22 mouse cellular contexts compared by ENCODE assay signal in the genomic region with DNA sequence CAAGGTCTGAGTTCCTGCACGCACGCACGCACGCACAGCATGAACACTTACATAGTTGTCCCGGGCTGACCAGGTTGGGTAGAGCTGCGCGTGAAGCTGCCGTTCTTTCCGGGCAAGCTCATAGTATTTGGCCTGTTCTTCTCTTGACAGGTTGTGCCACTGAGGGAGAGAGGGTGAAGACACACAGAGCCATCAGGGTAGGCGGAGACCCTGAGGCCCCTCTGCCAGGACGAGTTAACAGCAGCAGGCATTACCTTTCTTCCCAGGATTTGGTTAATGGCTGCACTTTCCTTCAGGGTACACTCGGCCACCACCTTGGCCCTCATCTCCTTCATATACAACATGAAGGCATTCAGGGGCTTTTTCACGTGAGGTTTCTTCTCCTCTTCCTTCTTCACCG. TPM values are rescaled to one million over a fixed set of nuclear protein-coding genes. Genes with fewer than 3 reads are reported as not detected.
DNase-seq lines count a peak whose midpoint lies in the region; ATAC-seq and TF ChIP-seq lines count a peak whose summit lies in the region.
"Had no signal": no experiment of that assay in that cellular context is flagged by ENCODE, and none has a peak within 500 bp of the region (broad histone marks: within the 10 kb centered on the region; RNA-seq: fewer than 3 reads in every experiment).

No protein-coding gene starts in this region.

- no peak overlapping the region for H3K4me2 ChIP-seq in liver, postnatal 0 days (ENCODE audit: low read depth, low read length)
- H3K4me2 ChIP-seq in CH12.LX (ENCODE audit: insufficient read depth, low read depth, poor library complexity, severe bottlenecking): no peak overlapping the region; the same call in 1 of the 2 replicates
- H3K4me2 ChIP-seq: forebrain, embryonic 13.5 days; heart, embryonic 11.5 days; hindbrain, embryonic 12.5 days; hindbrain, embryonic 15.5 days; intestine, embryonic 15.5 days had no signal

- no peak for TF ChIP-seq RAD21 in CH12.LX (IDR thresholded peaks at IDR 0.05; ENCODE audit: low read depth, low read length)

- H3K36me3 ChIP-seq in liver, postnatal 0 days (replicated peaks; ENCODE audit: insufficient read depth, low read length): peaks cover 11% of the 10 kb centered on the region
- peaks cover 0 to 23% of the 10 kb centered on the region in 2 experiments for H3K36me3 ChIP-seq in CH12.LX (replicated peaks in 1 of 2; ENCODE audit: control insufficient read depth in 1 of 2, insufficient read depth in 1 of 2, low read length in 1 of 2)
- H3K36me3 ChIP-seq: G1E; hindbrain, embryonic 15.5 days had no signal

- dilution Hi-C loops in CH12.LX (cut with MboI; ENCODE audit: extremely low pct_ligation_motif_present, extremely low pct_unique_long_range_greater_than_20kb, low sequenced_read_pairs): no loop called here

- no peaks in the 10 kb centered on the region for H3K27me3 ChIP-seq in liver, postnatal 0 days (ENCODE audit: insufficient read depth, low read length)
- no peaks in the 10 kb centered on the region for H3K27me3 ChIP-seq in CH12.LX (replicated peaks)
- H3K27me3 ChIP-seq: forebrain, embryonic 13.5 days; hindbrain, embryonic 12.5 days; hindbrain, embryonic 15.5 days; intestine, embryonic 15.5 days; Patski had no signal

- H3K27ac ChIP-seq in liver, postnatal 0 days (ENCODE audit: low read depth): peak overlapping the region; percentile 79
- H3K27ac ChIP-seq in CH12.LX (ENCODE audit: insufficient read depth, low read depth): no peak overlapping the region
- H3K27ac ChIP-seq: forebrain, embryonic 10.5 days; forebrain, embryonic 13.5 days; hindbrain, embryonic 12.5 days; hindbrain, embryonic 15.5 days; intestine, embryonic 15.5 days had no signal

- TF ChIP-seq POLR2A in CH12.LX (IDR thresholded peaks at IDR 0.05; ENCODE audit: low read depth, low read length): no peak

- peak; percentile 27 to 37 for DNase-seq in cerebellum, postnatal 25 days
- no peak for DNase-seq in liver, postnatal 0 days
- no peak for DNase-seq in liver
- no peak for DNase-seq in CH12.LX (ENCODE audit: extremely low read depth)
- DNase-seq in gastrocnemius, postnatal 14 days: no peak
- DNase-seq: adrenal gland, postnatal 10 days; adrenal gland, postnatal 36 days; cerebellum, adult 11-12 months; cerebellum, adult 8-10 months; gastrocnemius, postnatal 10 days; heart, adult 11 months had no signal

- no peak for TF ChIP-seq EP300 in liver, postnatal 0 days (IDR thresholded peaks at IDR 0.05; ENCODE audit: low read depth)
- TF ChIP-seq EP300 in CH12.LX (IDR thresholded peaks at IDR 0.05; ENCODE audit: low read length): no peak

- no peak for TF ChIP-seq CTCF in liver, postnatal 0 days (IDR thresholded peaks at IDR 0.05; ENCODE audit: low read depth)
- no peak for TF ChIP-seq CTCF in CH12.LX (conservative IDR thresholded peaks at IDR 0.05 in 1 of 2, IDR thresholded peaks at IDR 0.05 in 1 of 2; ENCODE audit: low read depth in 2 of 2, low read length in 2 of 2)

- WGBS in liver, postnatal 0 days (ENCODE audit: insufficient replicate concordance): 77% methylated on average over 14 of the region's 14 CpGs

- in situ Hi-C loops in CH12.LX (cut with MboI; ENCODE audit: low pct_ligation_motif_present, low pct_unique_long_range_greater_than_20kb, low sequenced_read_pairs): no loop called here

- H3K79me2 ChIP-seq in CH12.LX (replicated peaks; ENCODE audit: control insufficient read depth, extremely low read depth, insufficient read depth, poor library complexity, severe bottlenecking): no peaks in the 10 kb centered on the region

- peaks cover 7% of the 10 kb centered on the region; the same call in 1 of the 2 replicates for H3K4me1 ChIP-seq in liver, postnatal 0 days (ENCODE audit: insufficient read depth)
- peaks cover 9 to 39% of the 10 kb centered on the region in 2 experiments for H3K4me1 ChIP-seq in CH12.LX (ENCODE audit: control insufficient read depth in 1 of 2, insufficient read depth in 2 of 2)
- H3K4me1 ChIP-seq: forebrain, embryonic 10.5 days; forebrain, embryonic 13.5 days; hindbrain, embryonic 12.5 days; hindbrain, embryonic 15.5 days; intestine, embryonic 15.5 days had no signal

- no peak overlapping the region for H3K4me3 ChIP-seq in liver, postnatal 0 days (ENCODE audit: low read depth, low read length)
- peak overlapping the region in 1 of 3 experiments; percentile 54 for H3K4me3 ChIP-seq in CH12.LX (replicated peaks in 1 of 3; ENCODE audit: low read depth in 2 of 3, low read length in 2 of 3, poor library complexity in 1 of 3)
- H3K4me3 ChIP-seq: forebrain, embryonic 10.5 days; forebrain, embryonic 13.5 days; hindbrain, embryonic 12.5 days; hindbrain, embryonic 15.5 days; intestine, embryonic 15.5 days had no signal

- intact Hi-C loops in gastrocnemius, postnatal 14 days (cut with DNase I; ENCODE audit: low total_unique reads): loop anchor here (5.0 kb wide), 1 partner anchor 166 kb away; no protein-coding TSS in a partner anchor

- no peak for ATAC-seq in cerebellum, adult (ENCODE audit: insufficient number of reproducible peaks, low FRiP score, low TSS enrichment)
- ATAC-seq in liver, postnatal 0 days: no peak
- peak; percentile 29 for ATAC-seq in CD4-positive, CD25-positive, alpha-beta regulatory T cell, adult 4 months
- ATAC-seq: forebrain, embryonic 13.5 days; forebrain, embryonic 16.5 days; intestine, embryonic 15.5 days; Patski had no signal

- no peak overlapping the region for H3K9ac ChIP-seq in liver, postnatal 0 days (replicated peaks)
- no peak overlapping the region for H3K9ac ChIP-seq in CH12.LX (ENCODE audit: insufficient read depth, low read depth)
- H3K9ac ChIP-seq: forebrain, embryonic 13.5 days; hindbrain, embryonic 15.5 days; intestine, embryonic 15.5 days had no signal

- H3K9me3 ChIP-seq in liver, postnatal 0 days (ENCODE audit: low read length): no peaks in the 10 kb centered on the region
- H3K9me3 ChIP-seq in CH12.LX (replicated peaks; ENCODE audit: low read length): no peaks in the 10 kb centered on the region
- H3K9me3 ChIP-seq: forebrain, embryonic 10.5 days; forebrain, embryonic 13.5 days; G1E; hindbrain, embryonic 12.5 days; hindbrain, embryonic 15.5 days; intestine, embryonic 15.5 days had no signal

TF ChIP-seq in CH12.LX, 34 proteins besides CTCF, POLR2A, EP300 and RAD21:
- TF ChIP-seq CHD1 (IDR thresholded peaks at IDR 0.05; ENCODE audit: low read depth, low read length) (no peak), BHLHE40 (IDR thresholded peaks at IDR 0.05; ENCODE audit: low read depth, low read length) (peak; percentile 62)

RNA-seq across cellular contexts. Expression of a gene that starts 14.2 kb away (rescaled TPM):
- polyA plus RNA-seq in liver, postnatal 0 days (2015; fragmentation: Nextera tagmentation; extraction: Ambion mirVana): 21.5 and 23.2 TPM in 2 replicates
- polyA plus RNA-seq in CD4-positive, CD25-positive, alpha-beta regulatory T cell, adult 4 months (2017; shearing (Covaris generic)): 100 to 1,000 TPM; 114 to 143 TPM
- 22.6 and 27.9 TPM in 2 replicates for total RNA-seq in CH12.LX (2012; rRNA removed)
- 20.0 and 23.5 TPM in 2 replicates for total RNA-seq in CH12.LX (2014; rRNA removed)
- 29.0 and 33.6 TPM in 2 replicates for polyA plus RNA-seq in CH12.LX (2012; ENCODE audit: insufficient read length, low read depth)
- total RNA-seq in gastrocnemius, postnatal 14 days (2021): 10 to 100 TPM; 21.6 to 21.7 TPM

RNA-seq across cellular contexts. Expression of a gene that starts 32.7 kb away (rescaled TPM):
- polyA plus RNA-seq in liver, postnatal 0 days (2015; fragmentation: Nextera tagmentation; extraction: Ambion mirVana): 90.4 and 109 TPM in 2 replicates
- polyA plus RNA-seq in CD4-positive, CD25-positive, alpha-beta regulatory T cell, adult 4 months (2017; shearing (Covaris generic)): 1 to 10 TPM; 5.3 to 5.7 TPM
- total RNA-seq in CH12.LX (2012; rRNA removed) (12.5 and 15.6 TPM in 2 replicates), CH12.LX (2014; rRNA removed) (14.0 and 15.5 TPM in 2 replicates)
- 27.7 and 28.6 TPM in 2 replicates for polyA plus RNA-seq in CH12.LX (2012; ENCODE audit: insufficient read length, low read depth)
- 10 to 100 TPM; 40.8 to 46.7 TPM for total RNA-seq in gastrocnemius, postnatal 14 days (2021)

RNA-seq across cellular contexts. Expression of a gene that starts 32.7 kb away (rescaled TPM):
- 4.0 and 5.2 TPM in 2 replicates for polyA plus RNA-seq in liver, postnatal 0 days (2015; fragmentation: Nextera tagmentation; extraction: Ambion mirVana)
- 10 to 100 TPM; 22.9 to 32.2 TPM for polyA plus RNA-seq in CD4-positive, CD25-positive, alpha-beta regulatory T cell, adult 4 months (2017; shearing (Covaris generic))
- total RNA-seq in CH12.LX (2012; rRNA removed) (4.7 and 7.1 TPM in 2 replicates), CH12.LX (2014; rRNA removed) (4.0 and 4.2 TPM in 2 replicates)
- 9.0 TPM in 2 replicates for polyA plus RNA-seq in CH12.LX (2012; ENCODE audit: insufficient read length, low read depth)
- 1 to 10 TPM; 4.7 to 8.6 TPM for total RNA-seq in gastrocnemius, postnatal 14 days (2021)

Comparison
In these comparisons a context has a peak if more than half of its experiments do, and no peak if none do; other contexts are left out.
1. DNase-seq: peak in cerebellum, postnatal 25 days (2 of 2); none in liver, postnatal 0 days (single experiment), liver (single experiment), CH12.LX (single experiment) and gastrocnemius, postnatal 14 days (single experiment).